In genomic region chr11:80858065-80858464, GRCm38 (mm10) we compare ENCODE assay signal across 28 mouse cellular contexts. TPM values are rescaled to one million over a fixed set of nuclear protein-coding genes. Genes with fewer than 3 reads are reported as not detected.
"Had no signal": no experiment of that assay in that cellular context is flagged by ENCODE, and none has a peak within 500 bp of the region (broad histone marks: within the 10 kb centered on the region; RNA-seq: fewer than 3 reads in every experiment).

Spaca3 (plus strand) TSS chr11:80858365.

- H3K4me3 ChIP-seq: heart, adult 2 months; heart, embryonic 13.5 days; heart, embryonic 15.5 days; hindbrain, embryonic 13.5 days; hindbrain, embryonic 15.5 days; intestine, embryonic 15.5 days; layer of hippocampus, adult 2 months; left cerebral cortex, adult 2 months; limb, embryonic 10.5 days; limb, embryonic 12.5 days had no signal

- H3K4me2 ChIP-seq: heart, embryonic 11.5 days; heart, embryonic 13.5 days; heart, embryonic 15.5 days; hindbrain, embryonic 13.5 days; hindbrain, embryonic 15.5 days; intestine, embryonic 15.5 days; limb, embryonic 12.5 days had no signal

- H3K9me3 ChIP-seq: heart, embryonic 13.5 days; heart, embryonic 15.5 days; hindbrain, embryonic 13.5 days; hindbrain, embryonic 15.5 days; intestine, embryonic 15.5 days; limb, embryonic 10.5 days; limb, embryonic 12.5 days had no signal

- ATAC-seq: forebrain, postnatal 0 days; inflammation-experienced regulatory T-cells, adult 6 months; intestine, embryonic 15.5 days; intestine, postnatal 0 days had no signal

- H3K27me3 ChIP-seq: heart, embryonic 15.5 days; hindbrain, embryonic 13.5 days; hindbrain, embryonic 15.5 days; intestine, embryonic 15.5 days; limb, embryonic 12.5 days had no signal

- DNase-seq: forebrain, postnatal 0 days; gastrocnemius, postnatal 14 days; gastrocnemius, postnatal 36 days; heart, adult 11 months; heart, adult 2 months; heart, postnatal 14 days; heart, postnatal 36 days; kidney, adult 18-20 months; kidney, adult 8-10 months; kidney, postnatal 10 days; kidney, postnatal 25 days; kidney, postnatal 4 days had no signal

- H3K27ac ChIP-seq: heart, adult 2 months; heart, embryonic 13.5 days; heart, embryonic 15.5 days; hindbrain, embryonic 13.5 days; hindbrain, embryonic 15.5 days; intestine, embryonic 15.5 days; layer of hippocampus, adult 2 months; left cerebral cortex, adult 2 months; limb, embryonic 10.5 days; limb, embryonic 12.5 days had no signal

- H3K36me3 ChIP-seq: heart, embryonic 13.5 days; heart, embryonic 15.5 days; hindbrain, embryonic 13.5 days; hindbrain, embryonic 15.5 days; intestine, embryonic 15.5 days; limb, embryonic 10.5 days; limb, embryonic 12.5 days had no signal

- H3K4me1 ChIP-seq: heart, embryonic 15.5 days; intestine, embryonic 15.5 days; limb, embryonic 10.5 days; limb, embryonic 12.5 days had no signal

- H3K9ac ChIP-seq: forebrain, postnatal 0 days; heart, embryonic 13.5 days; heart, embryonic 15.5 days; hindbrain, embryonic 13.5 days; hindbrain, embryonic 15.5 days; intestine, embryonic 15.5 days; limb, embryonic 12.5 days had no signal

RNA-seq across cellular contexts. Expression of gene Spaca3, which starts in this region (rescaled TPM):
- polyA plus RNA-seq: forebrain, postnatal 0 days; heart, adult 2 months; heart, embryonic 11.5 days; heart, embryonic 13.5 days; heart, embryonic 15.5 days; hindbrain, embryonic 11.5 days; hindbrain, embryonic 13.5 days; hindbrain, embryonic 15.5 days; inflammation-experienced regulatory T-cells, adult 6 months; intestine, embryonic 15.5 days; intestine, postnatal 0 days; kidney, embryonic 14.5 days; kidney, embryonic 16.5 days; limb, embryonic 10.5 days; limb, embryonic 12.5 days; limb, embryonic 14.5 days had no signal
